15 mouse cellular contexts compared by ENCODE assay signal in genomic region chr1:186137873-186138272, GRCm38 (mm10). TPM values are rescaled to one million over a fixed set of nuclear protein-coding genes. Genes with fewer than 3 reads are reported as not detected.
A peak's percentile ranks its signal among the peaks of the same experiment; 100 is the strongest.
DNase-seq lines count a peak whose midpoint lies in the region; ATAC-seq and TF ChIP-seq lines count a peak whose summit lies in the region.
"Had no signal": no experiment of that assay in that cellular context is flagged by ENCODE, and none has a peak within 500 bp of the region (broad histone marks: within the 10 kb centered on the region; RNA-seq: fewer than 3 reads in every experiment).

No protein-coding gene starts in this region.

- H3K27ac ChIP-seq in kidney, embryonic 14.5 days (ENCODE audit: low read depth, low read length), result no peak overlapping the region
- peak overlapping the region; percentile 91 for H3K27ac ChIP-seq in lung, embryonic 15.5 days
- H3K27ac ChIP-seq in liver, embryonic 12.5 days, result no peak overlapping the region
- H3K27ac ChIP-seq: limb, embryonic 13.5 days; neural tube, embryonic 13.5 days had no signal

- no peak for TF ChIP-seq CTCF in brain, embryonic 14.5 days (IDR thresholded peaks at IDR 0.05; ENCODE audit: borderline replicate concordance, extremely low read depth, insufficient read depth, insufficient read length)

- 57% methylated on average over 12 of the region's 12 CpGs for WGBS in kidney, embryonic 14.5 days
- 24% methylated on average over 12 of the region's 12 CpGs for WGBS in lung, embryonic 15.5 days
- WGBS in liver, embryonic 12.5 days (ENCODE audit: insufficient replicate concordance), result 63% methylated on average over 12 of the region's 12 CpGs

- H3K9me3 ChIP-seq in kidney, embryonic 14.5 days (ENCODE audit: control insufficient read depth, low read length), result no peaks in the 10 kb centered on the region
- no peaks in the 10 kb centered on the region for H3K9me3 ChIP-seq in lung, embryonic 15.5 days
- H3K9me3 ChIP-seq in liver, embryonic 12.5 days (replicated peaks), result no peaks in the 10 kb centered on the region
- H3K9me3 ChIP-seq: heart, embryonic 12.5 days; limb, embryonic 13.5 days; neural tube, embryonic 13.5 days had no signal

- no peak overlapping the region for H3K4me2 ChIP-seq in kidney, embryonic 14.5 days (replicated peaks; ENCODE audit: low read depth, low read length)
- peak overlapping the region; percentile 10; the same call in 1 of the 2 replicates for H3K4me2 ChIP-seq in lung, embryonic 15.5 days
- H3K4me2 ChIP-seq in liver, embryonic 12.5 days, result no peak overlapping the region
- H3K4me2 ChIP-seq: heart, embryonic 12.5 days; limb, embryonic 13.5 days; neural tube, embryonic 13.5 days had no signal

- no peak overlapping the region for H3K9ac ChIP-seq in kidney, embryonic 14.5 days (ENCODE audit: low read depth, low read length)
- no peak overlapping the region for H3K9ac ChIP-seq in lung, embryonic 15.5 days
- H3K9ac ChIP-seq in liver, embryonic 12.5 days, result no peak overlapping the region
- H3K9ac ChIP-seq: heart, embryonic 12.5 days; limb, embryonic 13.5 days; liver, postnatal 0 days; neural tube, embryonic 13.5 days had no signal

- ATAC-seq in kidney, embryonic 14.5 days (ENCODE audit: low FRiP score, low TSS enrichment), result no peak
- peak; percentile 82 for ATAC-seq in lung, embryonic 15.5 days (ENCODE audit: borderline replicate concordance, extremely low read depth, low FRiP score, low TSS enrichment)
- no peak for ATAC-seq in liver, embryonic 12.5 days
- ATAC-seq: liver, postnatal 0 days had no signal

- no peaks in the 10 kb centered on the region for H3K27me3 ChIP-seq in kidney, embryonic 14.5 days (ENCODE audit: control insufficient read depth, insufficient read depth, low read length)
- H3K27me3 ChIP-seq in lung, embryonic 15.5 days, result no peaks in the 10 kb centered on the region
- H3K27me3 ChIP-seq in liver, embryonic 12.5 days (replicated peaks), result no peaks in the 10 kb centered on the region
- H3K27me3 ChIP-seq: heart, embryonic 12.5 days; limb, embryonic 13.5 days; neural tube, embryonic 13.5 days had no signal

- peaks cover 7% of the 10 kb centered on the region for H3K4me1 ChIP-seq in kidney, embryonic 14.5 days (ENCODE audit: control insufficient read depth, insufficient read depth, low read length)
- H3K4me1 ChIP-seq in lung, embryonic 15.5 days, result peaks cover 31% of the 10 kb centered on the region
- no peaks in the 10 kb centered on the region for H3K4me1 ChIP-seq in liver, embryonic 12.5 days
- H3K4me1 ChIP-seq: heart, embryonic 12.5 days; neural tube, embryonic 13.5 days had no signal

- no peak for TF ChIP-seq POLR2A in brain, embryonic 14.5 days (IDR thresholded peaks at IDR 0.05; ENCODE audit: borderline replicate concordance, extremely low read depth, insufficient read depth, insufficient read length, poor library complexity, severe bottlenecking)

- no peak overlapping the region for H3K4me3 ChIP-seq in kidney, embryonic 14.5 days (ENCODE audit: low read length)
- no peak overlapping the region for H3K4me3 ChIP-seq in lung, embryonic 15.5 days
- no peak overlapping the region for H3K4me3 ChIP-seq in liver, embryonic 12.5 days
- H3K4me3 ChIP-seq: heart, embryonic 12.5 days; limb, embryonic 13.5 days; neural tube, embryonic 13.5 days had no signal

- H3K36me3 ChIP-seq in kidney, embryonic 14.5 days (ENCODE audit: control insufficient read depth, insufficient read depth, low read length), result no peaks in the 10 kb centered on the region
- no peaks in the 10 kb centered on the region for H3K36me3 ChIP-seq in lung, embryonic 15.5 days
- no peaks in the 10 kb centered on the region for H3K36me3 ChIP-seq in liver, embryonic 12.5 days
- H3K36me3 ChIP-seq: heart, embryonic 12.5 days; limb, embryonic 13.5 days; neural tube, embryonic 13.5 days had no signal

- DNase-seq in cerebellum, postnatal 14 days, result peak; percentile 16 to 31
- DNase-seq in cerebellum, adult 9-11 months, result no peak
- DNase-seq in kidney, adult 9 months, result peak; percentile 14
- DNase-seq in lung, postnatal 14 days, result no peak
- DNase-seq in brain, embryonic 14.5 days (ENCODE audit: low read depth), result peak; percentile 89
- DNase-seq: cerebellum, adult 8-10 months; gastrocnemius, postnatal 25 days; liver, postnatal 0 days; thymus, postnatal 36 days had no signal

RNA-seq across cellular contexts. Expression of gene Lyplal1, which starts 20.8 kb away (rescaled TPM):
- polyA plus RNA-seq in kidney, embryonic 14.5 days (2014; fragmentation: Nextera tagmentation; extraction: Ambion mirVana), result 23.2 and 27.0 TPM in 2 replicates
- 28.3 and 29.0 TPM in 2 replicates for polyA plus RNA-seq in lung, embryonic 15.5 days (2015; fragmentation: Nextera tagmentation; extraction: Ambion mirVana)
- polyA plus RNA-seq in brain, embryonic 14.5 days (2012; rRNA removed), result 13.7 and 15.6 TPM in 2 replicates
- 8.5 and 9.6 TPM in 2 replicates for polyA plus RNA-seq in liver, embryonic 12.5 days (2016; fragmentation: Nextera tagmentation; extraction: Ambion mirVana)

Comparison
In these comparisons a context has a peak if more than half of its experiments do, and no peak if none do; other contexts are left out.
1. DNase-seq: peak in cerebellum, postnatal 14 days (2 of 2), kidney, adult 9 months (single experiment) and brain, embryonic 14.5 days (single experiment); none in cerebellum, adult 9-11 months (single experiment) and lung, postnatal 14 days (single experiment).